Mouse (Mus musculus): Measurements from ENCODE around the gene Jade3. TPM values are rescaled to one million over a fixed set of nuclear protein-coding genes. Genes with fewer than 3 reads are reported as not detected.

The Jade3 gene
- polyA plus RNA-seq (2012; rRNA removed; ENCODE audit: low replicate concordance) = 0.22 and 0.98 TPM in 2 replicates

GRCm38 (mm10) chrX:20425140-20425838, at the start of gene Jade3:
Gene Jade3, plus strand, starts transcription at chrX:20425688.

GRCm38 (mm10) chrX:20549532-20549931, 124.0 kb downstream of the Jade3 start, which contains the start of gene Rgn:
Gene Rgn, plus strand, starts transcription at chrX:20549787.

Other genes with a start within 250 kb of the Jade3 start
- gene Slc9a7, start 133.9 kb upstream of the Jade3 start, polyA plus RNA-seq (2012; rRNA removed; ENCODE audit: low replicate concordance) = 6.1 and 8.1 TPM in 2 replicates
- 4.6 and 6.6 TPM in 2 replicates for gene Rp2, start 61.2 kb upstream of the Jade3 start, polyA plus RNA-seq (2012; rRNA removed; ENCODE audit: low replicate concordance)
- 0.63 TPM in 1 of 2 replicates, not detected in the other for gene Rgn, start 124.1 kb downstream of the Jade3 start, polyA plus RNA-seq (2012; rRNA removed; ENCODE audit: low replicate concordance)
- 52.1 and 59.6 TPM in 2 replicates for gene Rbm10, start 191.8 kb downstream of the Jade3 start, polyA plus RNA-seq (2012; rRNA removed; ENCODE audit: low replicate concordance)
- 129 and 155 TPM in 2 replicates for gene Ndufb11, start 191.9 kb downstream of the Jade3 start, polyA plus RNA-seq (2012; rRNA removed; ENCODE audit: low replicate concordance)
- gene Uba1, start 232.6 kb downstream of the Jade3 start, polyA plus RNA-seq (2012; rRNA removed; ENCODE audit: low replicate concordance) = 321 and 361 TPM in 2 replicates